Mouse (Mus musculus) layer of hippocampus, postnatal 10 days (tissue): ENCODE measurements around the gene Rasd1. TPM values are rescaled to one million over a fixed set of nuclear protein-coding genes. Genes with fewer than 3 reads are reported as not detected.
A peak's percentile ranks its signal among the peaks of the same experiment; 100 is the strongest.

Experiments
- DNase-seq, 2 experiments: peaks; one replicate each; pipeline ENCODE4 v3.0.0; 2021; ENCODE audit warnings: low spot score in 2 of 2
- long read RNA-seq: library from polyadenylated mRNA; stranded (forward); transcript quantifications from one replicate; pipeline ENCODE4 v2.0.0, GENCODE M21; 2023
- total RNA-seq, 2 experiments: library from RNA; stranded (reverse); gene quantifications; 2 replicates each; pipeline ENCODE4 v1.2.3; 2021

Gene Rasd1
- total RNA-seq: 10 to 100 TPM; 12.2 to 14.2 TPM
- long read RNA-seq, transcript Rasd1-201 (2 exons, 1,611 nt): major isoform, 21 of 22 reads
- long read RNA-seq, partial matches to known transcripts: 1 of 22 reads
- long read RNA-seq, other reads (novel, unspliced or antisense): 0 of 22 reads

GRCm38 (mm10) chr11:59964818-59965217, at the start of gene Rasd1:
TSS of gene Rasd1 (minus strand) at chr11:59964944.
- DNase-seq: peak; percentile 47 to 67

DNA sequence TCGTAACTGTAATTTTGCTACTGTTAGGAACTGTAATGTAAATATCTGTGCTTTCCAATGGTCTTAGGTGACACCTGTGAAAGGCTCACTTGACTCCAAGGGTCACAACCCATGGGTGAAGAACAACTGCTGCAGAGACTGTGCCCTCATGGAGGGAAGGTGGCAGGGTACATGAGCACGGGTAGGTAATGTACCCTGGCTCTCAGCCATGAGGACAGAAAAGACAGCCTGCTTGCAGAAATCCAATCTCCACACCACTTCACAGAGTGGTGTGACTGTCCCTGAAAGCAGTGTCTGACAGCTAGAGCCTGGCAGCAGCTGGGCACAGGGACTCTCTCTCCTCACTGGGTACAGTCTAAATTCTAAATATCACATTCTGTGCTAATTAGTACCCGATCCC, 46.8 kb upstream of the Rasd1 start:
- no peak for DNase-seq

DNA sequence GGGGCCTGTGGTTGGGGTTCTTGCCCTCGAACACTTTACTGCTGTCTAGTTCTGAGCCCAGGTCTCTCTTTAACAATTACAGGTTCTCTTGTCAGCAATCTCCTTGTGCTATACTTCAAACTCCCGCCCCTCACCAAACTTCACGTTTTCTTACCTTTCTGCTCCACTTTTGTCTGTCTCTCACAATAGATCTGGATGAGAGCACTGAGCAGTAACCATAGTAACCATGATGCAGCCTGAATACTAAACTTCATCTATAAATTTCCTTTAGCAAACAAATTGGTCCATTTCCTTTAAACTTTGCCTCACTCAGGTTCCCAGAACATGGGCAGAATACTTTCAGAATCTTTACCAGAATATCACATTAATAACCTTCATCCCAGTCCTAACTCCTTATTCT, 44.7 kb upstream of the Rasd1 start:
- DNase-seq: no peak

- no peak for DNase-seq
These were observed 41.1 kb upstream of the Rasd1 start for GRCm38 (mm10) chr11:60005866-60006265.

GRCm38 (mm10) chr11:60004716-60005115, 40.0 kb upstream of the Rasd1 start:
- no peak for DNase-seq

DNA sequence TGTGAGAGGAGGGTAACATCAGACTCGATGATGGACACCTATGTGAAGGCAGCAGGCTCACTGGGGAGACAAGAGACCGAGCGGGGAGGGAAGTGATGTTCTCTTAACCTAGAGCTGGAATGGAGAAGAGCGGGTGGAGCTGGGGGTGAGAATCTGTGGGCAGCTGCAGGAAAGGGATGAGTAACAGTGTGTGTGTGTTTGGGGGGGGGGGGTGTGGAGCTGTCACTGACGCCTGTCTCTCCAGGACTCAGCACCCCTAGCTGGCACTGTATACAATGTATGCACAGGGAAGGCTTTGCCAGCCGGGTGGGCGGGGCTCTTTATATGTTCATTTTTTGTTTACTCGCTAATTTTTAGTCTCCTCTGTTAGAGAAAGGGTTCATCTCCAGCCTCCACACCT, 39.1 kb upstream of the Rasd1 start:
- no peak for DNase-seq

DNA sequence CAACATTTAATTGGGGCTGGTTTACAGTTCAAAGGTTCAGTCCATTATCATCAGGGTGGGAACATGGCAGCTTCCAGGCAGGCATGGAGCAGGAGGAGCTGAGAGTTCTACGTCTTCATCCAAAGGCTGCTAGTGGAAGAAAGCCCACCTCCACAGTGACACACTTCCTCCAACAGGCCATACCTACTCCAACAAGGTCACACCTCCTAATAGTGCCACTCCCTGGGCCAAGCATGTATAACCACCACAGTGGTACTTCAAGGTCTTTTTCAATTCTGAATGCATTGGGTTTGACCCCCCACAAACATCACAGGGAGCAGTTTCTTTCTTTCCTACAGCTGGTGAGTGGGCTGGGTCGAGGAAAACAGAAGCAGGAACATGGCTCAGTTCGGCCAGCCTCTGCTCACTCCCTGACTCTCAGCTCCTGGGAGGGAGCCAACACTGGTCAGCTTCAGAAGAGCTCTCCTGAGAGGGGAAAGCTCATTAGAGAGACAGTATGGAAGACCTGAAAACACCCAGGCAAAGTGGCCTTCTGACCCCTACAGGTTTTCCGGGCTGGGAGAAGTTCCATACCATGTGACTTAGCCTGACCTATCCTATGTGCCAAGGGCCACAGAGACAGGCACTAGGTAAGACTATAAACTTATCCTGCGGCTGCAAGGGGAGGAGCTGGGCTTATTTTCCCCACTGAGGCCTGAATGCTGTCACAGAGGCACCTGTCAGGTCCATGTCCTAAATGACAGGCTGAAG, 36.7 kb upstream of the Rasd1 start:
- no peak for DNase-seq

GRCm38 (mm10) chr11:59994318-59994717, 29.6 kb upstream of the Rasd1 start:
- DNase-seq: no peak

DNA sequence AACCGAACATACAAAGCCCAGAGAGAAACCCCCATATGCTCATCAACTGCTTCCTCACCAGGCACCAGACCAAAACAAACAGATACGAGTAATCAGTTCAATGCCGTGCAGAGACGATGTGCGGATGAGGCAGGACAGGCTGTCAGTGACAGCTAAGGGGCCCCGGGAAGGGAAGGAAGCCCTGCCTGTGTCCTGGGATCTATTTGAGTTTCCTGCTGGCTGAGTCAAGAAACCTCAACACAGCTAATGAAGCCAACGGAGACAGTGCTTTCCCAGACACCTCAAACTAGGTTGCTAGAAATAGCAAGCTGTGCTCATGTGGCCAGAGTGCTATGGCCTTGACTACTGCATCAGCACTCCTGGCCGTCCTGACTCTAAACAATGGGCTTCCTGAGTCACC, 26.6 kb upstream of the Rasd1 start:
- no peak for DNase-seq

GRCm38 (mm10) chr11:59989406-59989805, 24.7 kb upstream of the Rasd1 start:
- no peak for DNase-seq

DNA sequence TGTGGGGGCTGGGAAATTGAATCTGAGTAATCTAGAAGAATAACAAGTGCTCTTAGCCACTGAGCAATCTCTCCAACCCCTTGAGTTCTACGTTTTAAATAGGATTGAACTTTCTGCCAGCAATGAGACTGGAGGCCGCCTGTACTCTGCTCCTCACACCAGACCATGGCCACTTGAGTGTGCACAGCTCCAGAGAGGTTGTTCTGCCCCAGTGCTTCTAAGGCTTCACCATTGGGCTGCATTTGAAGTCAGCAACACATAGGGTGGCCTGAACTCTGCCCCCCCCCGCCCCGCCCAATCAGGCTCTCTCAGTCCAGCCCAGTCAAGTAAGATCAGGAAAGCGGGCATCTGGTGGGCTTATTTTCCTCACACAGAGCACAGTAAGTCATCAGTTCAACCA, 13.1 kb upstream of the Rasd1 start:
- DNase-seq: no peak

DNA sequence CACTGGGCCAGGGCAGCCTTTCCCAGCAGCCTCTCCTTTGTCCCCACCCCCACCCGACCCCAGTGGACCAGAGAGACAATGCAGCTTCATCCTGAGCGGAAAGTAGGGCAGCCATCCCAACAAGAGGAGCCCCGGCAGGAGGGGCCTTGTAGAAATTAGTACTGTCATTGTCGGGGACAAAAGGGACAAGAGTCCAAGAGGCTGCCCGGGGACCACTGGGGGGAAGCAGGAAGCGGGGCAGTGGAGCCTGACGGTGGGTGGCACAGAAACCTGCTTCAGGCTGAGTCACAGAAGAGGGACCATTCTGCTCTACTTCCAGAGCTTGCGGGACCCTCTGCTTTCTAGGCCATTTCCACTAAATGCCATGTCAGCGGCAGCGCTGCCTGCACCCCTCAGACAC, 10.5 kb upstream of the Rasd1 start:
- DNase-seq: no peak

- no peak for DNase-seq
These were observed 8.6 kb upstream of the Rasd1 start for GRCm38 (mm10) chr11:59973389-59973788.

- no peak for DNase-seq
These were observed 6.9 kb upstream of the Rasd1 start for GRCm38 (mm10) chr11:59971691-59972090.

DNA sequence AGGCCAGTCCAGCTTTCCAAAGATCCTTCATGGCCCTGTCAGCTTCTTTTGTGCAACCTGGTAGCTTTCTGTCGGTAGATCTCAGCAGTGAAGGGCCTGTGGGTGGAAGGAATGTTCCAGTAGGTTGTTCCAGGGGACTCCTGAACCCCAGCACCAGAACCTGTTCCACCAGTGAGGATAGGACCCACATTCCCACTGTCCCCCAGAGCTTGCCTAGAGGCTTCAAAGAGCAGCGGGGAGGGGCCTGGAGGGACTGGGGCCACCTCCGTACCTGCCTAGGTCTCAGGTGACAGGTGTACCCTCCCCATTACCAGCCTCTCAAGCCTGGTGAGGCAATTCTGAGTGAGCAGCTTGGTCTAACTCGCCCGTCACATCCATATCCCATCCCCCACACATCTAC, 6.0 kb upstream of the Rasd1 start:
- DNase-seq: no peak

DNA sequence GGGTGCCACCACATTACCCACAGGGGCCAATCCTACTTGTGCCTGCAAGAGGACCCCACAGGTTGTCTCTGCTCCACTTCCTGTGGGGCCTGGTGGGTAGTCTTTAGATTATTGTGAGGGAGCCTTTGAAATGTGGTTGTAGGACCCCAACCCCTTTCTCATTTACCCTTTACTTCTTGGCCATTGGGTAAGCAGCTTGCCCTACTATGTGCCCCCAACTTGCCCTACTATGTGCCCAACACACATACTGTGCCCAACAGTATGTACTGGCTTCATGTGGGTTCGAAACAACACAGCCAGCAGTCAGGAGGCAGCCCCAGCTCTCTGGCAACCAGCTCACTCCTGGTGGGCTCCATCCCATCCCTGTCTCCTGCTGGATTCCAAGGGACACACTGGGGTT, 3.0 kb upstream of the Rasd1 start:
- DNase-seq: no peak

DNA sequence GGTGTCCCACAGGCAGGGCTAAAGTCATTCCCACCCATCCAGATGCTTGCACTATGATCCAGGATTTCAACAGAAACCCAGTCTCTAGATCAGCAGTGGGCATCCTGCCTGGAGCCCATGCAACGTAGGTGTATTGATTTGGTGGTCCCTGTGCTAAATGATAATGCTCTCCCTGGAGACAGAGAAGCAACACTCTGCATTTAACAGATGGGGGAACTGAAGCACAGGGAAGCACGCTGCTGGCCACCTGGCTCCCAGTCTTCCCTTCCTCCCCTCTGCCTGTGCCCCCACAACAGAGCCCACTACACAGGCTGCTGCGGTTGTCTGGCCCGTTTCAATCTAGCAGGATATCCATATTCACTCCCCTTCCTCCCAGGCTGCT, 1.3 kb upstream of the Rasd1 start:
- DNase-seq: peak; percentile 47 to 50

DNA sequence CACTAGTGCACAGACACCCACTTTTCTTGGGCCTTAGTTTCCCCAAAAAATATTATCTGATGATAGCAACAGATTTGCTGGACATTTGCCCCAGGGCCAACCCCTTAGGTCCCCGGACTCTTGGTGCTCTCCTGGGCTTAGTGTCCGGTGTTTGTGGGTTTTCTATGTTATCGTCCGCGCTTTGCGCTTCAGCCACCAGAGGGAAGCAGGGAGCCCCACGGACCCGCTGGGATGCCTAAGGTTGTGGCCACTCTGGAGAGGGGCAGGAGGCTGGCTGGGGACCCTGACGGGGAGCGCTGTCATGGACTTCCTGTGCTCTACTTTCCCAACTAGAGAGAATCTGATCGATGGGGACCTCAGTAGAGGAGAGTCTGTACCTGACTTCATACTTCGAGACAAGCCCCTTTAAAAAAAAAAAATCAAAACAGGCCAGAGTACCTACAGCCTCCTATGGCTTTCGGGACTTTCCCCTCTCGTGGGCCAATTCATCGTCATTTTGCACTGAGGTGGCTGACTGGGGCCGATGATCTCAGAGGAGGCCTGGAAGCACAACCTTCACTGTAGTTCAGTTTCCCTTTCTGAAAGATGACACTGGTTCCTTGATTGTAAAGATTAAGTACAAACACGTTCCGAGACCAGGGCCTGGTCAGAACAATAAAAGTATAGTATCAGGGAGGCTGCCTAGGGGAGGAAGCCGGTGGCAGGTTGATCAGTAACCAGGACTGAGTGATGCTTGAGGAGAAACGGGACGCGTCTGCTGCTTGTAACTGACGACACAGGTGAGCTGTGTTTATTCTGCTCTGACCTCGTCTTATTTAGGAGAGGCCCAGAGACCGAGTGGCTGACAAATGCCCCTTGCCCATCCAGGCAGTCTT, 720 bp upstream of the Rasd1 start:
- DNase-seq: peak; percentile 87

- peak in 1 of 2 experiments; percentile 48 for DNase-seq
These were observed 483 bp downstream of the Rasd1 start for GRCm38 (mm10) chr11:59964163-59964758.

- peak in 1 of 2 experiments; percentile 32 for DNase-seq
These were observed 1.2 kb downstream of the Rasd1 start for GRCm38 (mm10) chr11:59963364-59964162.

DNA sequence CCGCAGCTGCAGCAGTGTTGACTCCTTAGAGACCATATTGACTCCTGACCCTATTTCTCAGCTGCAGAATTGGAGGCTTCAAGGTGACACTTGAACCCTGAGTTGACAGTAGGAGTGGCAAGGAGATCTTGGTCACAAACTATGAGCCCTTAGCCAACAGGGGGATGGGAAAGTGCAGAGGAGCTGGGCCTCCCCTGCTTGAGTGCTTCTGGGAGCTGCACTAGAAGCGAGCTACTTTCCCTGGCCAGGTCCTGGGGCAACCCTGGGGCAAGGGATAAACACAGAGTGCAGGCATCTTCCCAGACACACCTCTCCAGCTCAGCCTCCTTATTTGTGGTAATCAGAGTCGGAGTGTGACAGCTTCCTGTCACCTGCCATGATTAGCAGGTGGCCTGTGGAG, 2.2 kb downstream of the Rasd1 start:
- DNase-seq: no peak
